In genomic region chr6:83794760-83795296, GRCm38 (mm10) we compare ENCODE assay signal across 8 mouse cellular contexts. TPM values are rescaled to one million over a fixed set of nuclear protein-coding genes. Genes with fewer than 3 reads are reported as not detected.
DNase-seq lines count a peak whose midpoint lies in the region; ATAC-seq and TF ChIP-seq lines count a peak whose summit lies in the region.

Gene Nagk, plus strand, starts transcription at chr6:83794982.

- no peak for TF ChIP-seq CTCF in cortical plate, adult 2 months (IDR thresholded peaks at IDR 0.05; ENCODE audit: extremely low read depth, insufficient read depth, low read length)

- peak; percentile 92 for DNase-seq in gastrocnemius, postnatal 10 days
- DNase-seq in induced T-regulatory cell, adult 2 months (ENCODE audit: low read depth) = peak; percentile 98
- peak; percentile 93 for DNase-seq in left cerebral cortex, adult 9 months (ENCODE audit: low spot score in 2 of 2)
- peak; percentile 95 for DNase-seq in right cerebral cortex, postnatal 14 days
- DNase-seq in urinary bladder, postnatal 36 days (ENCODE audit: low spot score in 2 of 2) = peak; percentile 90 to 93

- peak within 1 kb of the TSS; percentile 77 for H3K27ac ChIP-seq in cortical plate, adult 2 months (ENCODE audit: insufficient read depth, low read length)

- peak; percentile 95 for ATAC-seq in activated CD4-positive, CD25-positive, alpha-beta regulatory T cell, adult 4 months
- peak; percentile 81 for ATAC-seq in megakaryocyte progenitor cell, adult 5-6 weeks (replicated peaks; ENCODE audit: poor library complexity)

- peak within 1 kb of the TSS; percentile 62 for H3K4me3 ChIP-seq in cortical plate, adult 2 months (ENCODE audit: insufficient read depth, low read length)

- peak; percentile 84; the same call in 1 of the 2 replicates for TF ChIP-seq POLR2A in cortical plate, adult 2 months (IDR thresholded peaks at IDR 0.05; ENCODE audit: extremely low read depth, insufficient read depth, low read length)

- peaks cover 3% of the 10 kb centered on the region; the same call in 1 of the 2 replicates for H3K4me1 ChIP-seq in cortical plate, adult 2 months (ENCODE audit: control insufficient read depth, insufficient read depth, low read length)

RNA-seq across cellular contexts. Expression of gene Nagk, which starts in this region (rescaled TPM):
- polyA plus RNA-seq in activated CD4-positive, CD25-positive, alpha-beta regulatory T cell, adult 4 months (2017; shearing (Covaris generic)) = 10 to 100 TPM; 23.0 to 27.9 TPM
- polyA plus RNA-seq in cortical plate, adult 2 months (2012; rRNA removed) = 38.7 and 40.5 TPM in 2 replicates
- total RNA-seq in gastrocnemius, postnatal 10 days (2021) = 10 to 100 TPM; 11.3 to 16.4 TPM
- 19.7 and 21.5 TPM in 2 replicates for total RNA-seq in megakaryocyte progenitor cell, adult 5-6 weeks (2015)
- total RNA-seq in megakaryocyte progenitor cell, adult 5-6 weeks (2017) = 12.4 and 13.2 TPM in 2 replicates

Comparison
In these comparisons a context has a peak if more than half of its experiments do, and no peak if none do; other contexts are left out.
1. Peak in every context shown above with its lines: DNase-seq, ATAC-seq, H3K4me3 ChIP-seq and H3K27ac ChIP-seq.